Mouse (Mus musculus) lung, postnatal 0 days (tissue): ENCODE measurements at regions not wholly inside any gene's neighbourhood (a gene's known extent, or its start where the extent isn't known, plus 50 kb on each side); places are given as distances from the start of the nearest gene placed in this dataset.

Experiments used
- CTCF ChIP-seq: IDR thresholded peaks from 2 replicates; pipeline ENCODE4 v1.5.1; 2016; ENCODE audit warnings: antibody characterized with exemption, mild to moderate bottlenecking
- EP300 ChIP-seq: IDR thresholded peaks from 2 replicates; pipeline ENCODE4 v1.6.1; 2016; ENCODE audit warnings: antibody characterized with exemption, mild to moderate bottlenecking, control low read depth

DNA sequence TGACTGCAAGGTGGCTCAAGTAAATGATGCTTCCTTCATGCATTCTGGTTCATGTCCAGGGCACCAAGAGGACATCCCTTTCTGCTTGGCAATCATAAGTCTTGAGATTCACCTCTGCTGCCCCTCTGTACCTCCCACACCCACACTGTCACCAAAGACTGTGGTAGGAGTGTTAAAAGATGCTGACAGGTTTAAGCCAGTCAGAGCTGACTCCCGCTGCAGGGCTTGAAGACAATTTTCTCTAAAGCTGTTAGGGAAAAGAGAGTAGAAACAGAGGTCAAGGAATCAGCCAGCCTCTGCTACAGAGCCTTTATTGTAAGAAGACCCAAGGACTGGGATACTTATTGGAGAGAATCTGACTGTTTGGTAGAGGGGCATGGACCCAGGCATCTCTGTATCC is 254.7 kb downstream of the 1810013L24Rik start:
- no peak for TF ChIP-seq CTCF
- no peak for TF ChIP-seq EP300
